Mouse (Mus musculus) bone marrow, adult 2 months (tissue): Measurements from ENCODE around the gene Slc35g3.

Source experiments
- CTCF ChIP-seq: fragments of 200-500 bp; IDR thresholded peaks from 2 replicates; pipeline ENCODE4 v1.5.1; 2011; ENCODE audit warnings: low read length, control low read depth; ENCODE audit not compliant: control insufficient read depth, insufficient read depth
- POLR2A ChIP-seq: fragments of 200-500 bp; IDR thresholded peaks from 2 replicates; pipeline ENCODE4 v1.6.1; 2011; ENCODE audit warnings: low read depth, mild to moderate bottlenecking, control low read depth, low read length, borderline replicate concordance; ENCODE audit not compliant: control insufficient read depth

GRCm38 (mm10) chr11:69754233-69754632 is 7.5 kb downstream of the Slc35g3 start:
- TF ChIP-seq CTCF, result no peak
- no peak for TF ChIP-seq POLR2A
